Mouse (Mus musculus) heart, postnatal 36 days (tissue): ENCODE results near the gene Cdc27. TPM values are rescaled to one million over a fixed set of nuclear protein-coding genes. Genes with fewer than 3 reads are reported as not detected.

Source experiments
- DNase-seq, 2 experiments: peaks; one replicate each; pipeline ENCODE4 v3.0.0; 2021 to 2022
- intact Hi-C: fragments of 180-260 bp; cut with DNase I; formaldehyde crosslinking; loops from one replicate; pipeline ENCODE4 v1.15.1; 2025
- total RNA-seq, 2 experiments: library from RNA; stranded (reverse); gene quantifications; 2 replicates each; pipeline ENCODE4 v1.2.3; 2021

Cdc27 gene
- total RNA-seq, 2 experiments from 2014 or later, result 27.2 to 31.1 TPM

DNA sequence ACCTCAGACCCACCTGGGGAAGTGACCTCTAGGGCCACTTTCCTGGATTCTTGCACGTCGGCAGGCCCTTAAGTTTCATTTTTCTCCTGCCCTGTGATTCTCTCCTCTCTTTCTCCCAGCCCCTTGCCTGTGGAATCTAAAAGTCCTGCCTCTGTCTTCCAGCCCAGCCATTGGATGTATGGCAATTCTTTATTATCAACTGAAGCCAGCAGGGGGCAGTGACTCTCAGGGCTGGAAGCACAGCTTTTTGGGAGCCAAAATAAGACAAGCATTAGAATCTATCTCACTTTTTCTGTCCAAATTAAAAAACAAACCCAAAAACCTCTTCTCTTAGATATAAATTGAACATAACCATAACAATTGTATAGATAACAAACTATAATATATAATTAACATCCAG lies 39.8 kb downstream of the Cdc27 start:
- DNase-seq, result peak; percentile 8 to 14
- intact Hi-C loops, result no loop called here

- no peak for DNase-seq
- intact Hi-C loops, result loop anchor here (5.0 kb wide), 1 partner anchor 191 kb away; no protein-coding TSS in a partner anchor
Observed at GRCm38 (mm10) chr11:104508455-104508854, 42.0 kb downstream of the Cdc27 start.

- intact Hi-C loops, result no loop called here
- no peak for DNase-seq
Observed at GRCm38 (mm10) chr11:104488292-104488691, 62.1 kb downstream of the Cdc27 start.

- no peak for DNase-seq
- intact Hi-C loops, result no loop called here
Observed at GRCm38 (mm10) chr11:104481971-104482370, 68.4 kb downstream of the Cdc27 start.

DNA sequence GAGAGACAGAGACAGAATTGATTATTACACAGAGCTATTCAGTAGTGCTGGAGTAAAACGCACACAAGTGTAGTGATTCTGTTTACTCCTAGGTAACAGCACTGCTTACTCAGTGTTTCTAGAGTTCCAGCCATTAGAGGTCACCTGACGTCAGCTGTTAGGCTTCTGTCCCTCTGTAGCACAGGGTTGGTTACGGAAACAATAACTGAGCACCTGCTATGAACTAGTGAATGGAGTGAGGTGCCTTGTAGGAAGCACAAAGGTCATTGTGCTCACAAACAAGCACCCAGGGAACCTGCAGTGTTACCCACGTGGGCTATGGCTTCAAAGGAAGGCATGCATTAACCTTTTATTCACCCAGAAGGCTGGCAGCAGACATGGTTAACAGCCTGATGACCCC lies 70.9 kb downstream of the Cdc27 start:
- no peak for DNase-seq
- intact Hi-C loops, result no loop called here

DNA sequence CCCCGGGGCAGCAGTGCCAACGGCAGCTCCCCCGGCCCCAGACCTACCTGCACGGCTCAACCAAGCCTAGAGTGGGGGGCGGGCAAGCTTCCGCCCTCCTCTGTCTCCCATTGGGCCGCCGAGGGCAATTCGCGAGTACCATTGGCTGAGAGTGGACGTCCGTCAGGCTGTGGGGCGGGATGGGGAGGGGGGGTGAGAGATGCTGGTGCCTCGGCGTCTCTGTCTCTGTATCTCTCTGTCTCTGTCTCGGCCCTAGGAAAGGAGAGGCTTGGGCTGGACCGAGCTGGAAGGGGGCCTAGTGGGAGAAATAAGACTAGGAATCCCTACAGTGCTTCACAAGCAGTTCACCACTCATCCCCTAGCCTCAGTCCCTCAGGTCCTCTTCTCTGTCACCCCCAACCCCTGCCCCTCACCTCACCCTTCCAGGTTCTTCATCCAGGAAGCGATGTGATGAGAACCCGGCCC lies 81.0 kb downstream of the Cdc27 start:
- intact Hi-C loops, result no loop called here
- DNase-seq, result peak; percentile 91

- intact Hi-C loops, result no loop called here
- peak in 1 of 2 experiments; percentile 33 for DNase-seq
Observed at GRCm38 (mm10) chr11:104468751-104469268, 81.6 kb downstream of the Cdc27 start, which contains the start of gene Kansl1. Kansl1 (minus strand) TSS chr11:104468861.

DNA sequence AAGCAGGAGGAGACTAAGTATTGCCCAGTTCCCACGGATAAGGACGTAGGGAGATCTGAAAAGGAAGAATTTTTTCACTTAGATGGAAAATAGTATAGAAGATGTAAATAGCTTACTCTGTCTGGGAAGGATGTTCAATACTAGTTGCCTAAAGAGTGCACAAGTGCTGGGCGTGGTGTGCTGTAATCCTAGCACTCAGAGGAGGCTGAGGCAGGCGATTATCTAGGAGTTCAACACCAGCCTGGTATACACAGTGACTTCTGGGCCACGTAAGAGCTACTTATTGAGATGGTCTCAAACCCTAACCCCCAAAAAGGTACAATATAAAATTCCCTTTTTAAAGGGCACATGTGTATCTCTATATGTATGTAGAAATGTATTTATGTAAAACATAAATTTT lies 82.7 kb downstream of the Cdc27 start:
- intact Hi-C loops, result no loop called here
- no peak for DNase-seq

DNA sequence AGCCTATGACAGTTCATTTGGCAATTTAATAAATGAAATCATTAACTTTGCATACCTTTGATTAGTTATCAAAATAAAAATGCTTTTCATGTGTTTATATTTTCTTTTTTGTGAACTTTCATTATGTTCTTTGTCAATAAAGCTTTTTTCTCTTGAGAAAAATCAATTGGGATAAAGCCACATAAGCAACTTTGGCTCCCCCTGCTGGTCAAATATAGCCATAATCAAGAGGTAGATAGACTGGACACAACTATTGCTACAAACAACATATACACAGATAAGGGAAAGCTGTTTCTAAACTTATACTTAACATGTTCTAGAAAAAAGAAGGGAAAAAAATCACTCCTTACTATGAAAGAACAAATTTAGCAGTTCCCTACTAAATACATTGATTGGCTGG lies 88.9 kb downstream of the Cdc27 start:
- DNase-seq, result peak; percentile 63 to 69
- intact Hi-C loops, result loop anchor here (1.0 to 5.0 kb wide), 4 partner anchors 84 to 229 kb away; partner anchors contain the start of gene Mapt

- DNase-seq, result no peak
- intact Hi-C loops, result loop anchor here (5.0 kb wide), 2 partner anchors 82 to 227 kb away; partner anchors contain the start of gene Mapt
Observed at GRCm38 (mm10) chr11:104459671-104460070, 90.7 kb downstream of the Cdc27 start.

- no peak for DNase-seq
- intact Hi-C loops, result no loop called here
Observed at GRCm38 (mm10) chr11:104458507-104458906, 91.9 kb downstream of the Cdc27 start.

Other genes with a start within 250 kb of the Cdc27 start
- gene Kansl1, start 81.8 kb downstream of the Cdc27 start, total RNA-seq, result 10 to 100 TPM; 27.6 to 31.7 TPM
- gene Myl4, start within 50 bp of the Cdc27 start, total RNA-seq, result 100 to 1,000 TPM; 628 to 806 TPM
- gene Itgb3, start 57.4 kb upstream of the Cdc27 start, total RNA-seq, result 1 to 10 TPM; 3.0 to 3.3 TPM
- gene Gm11639, start 135.1 kb upstream of the Cdc27 start, total RNA-seq, result under 1 TPM; 0.03 TPM